Mouse (Mus musculus) ES-E14 (cell line): ENCODE measurements around the gene Scgb3a1. TPM values are rescaled to one million over a fixed set of nuclear protein-coding genes. Genes with fewer than 3 reads are reported as not detected.

Experiments used
- DNase-seq: peaks from one replicate; pipeline ENCODE4 v3.0.0-alpha.2; 2013; ENCODE audit warnings: low read depth, low spot score
- H3K27ac ChIP-seq: 2 replicates; pipeline ENCODE4 v1.5.1; 2012; ENCODE audit warnings: low read depth, mild to moderate bottlenecking, low read length, moderate library complexity, mixed read lengths; ENCODE audit not compliant: poor library complexity, insufficient read depth, severe bottlenecking
- H3K36me3 ChIP-seq: 2 replicates; pipeline ENCODE4 v1.6.1; 2012; ENCODE audit warnings: mild to moderate bottlenecking, low read length, moderate library complexity, mixed read lengths; ENCODE audit not compliant: control insufficient read depth, poor library complexity, insufficient read depth, severe bottlenecking
- H3K4me1 ChIP-seq, 2 experiments: fragments of 150-350 bp in 1 of 2; sonication (generic) in 1 of 2; 2 replicates each; pipeline ENCODE4 v1.6.1; 2012; ENCODE audit warnings: low read length in 2 of 2, mild to moderate bottlenecking in 1 of 2, mixed read lengths in 1 of 2; ENCODE audit not compliant: control insufficient read depth in 2 of 2, insufficient read depth in 2 of 2, poor library complexity in 1 of 2
- H3K4me3 ChIP-seq, 2 experiments: fragments of 150-350 bp in 1 of 2; sonication (generic) in 1 of 2; 2 replicates each; pipeline ENCODE4 v1.5.1; 2012; ENCODE audit warnings: low read length in 2 of 2, low read depth in 1 of 2, mild to moderate bottlenecking in 1 of 2, mixed read lengths in 1 of 2; ENCODE audit not compliant: insufficient read depth in 1 of 2, poor library complexity in 1 of 2, severe bottlenecking in 1 of 2
- H3K9ac ChIP-seq: 2 replicates; pipeline ENCODE4 v1.6.1; 2012; ENCODE audit warnings: low read depth, mild to moderate bottlenecking, low read length, mixed read lengths; ENCODE audit not compliant: poor library complexity, insufficient read depth, severe bottlenecking
- H3K9me3 ChIP-seq: fragments of 150-350 bp; sonication (generic); 2 replicates; pipeline ENCODE4 v1.6.1; 2012; ENCODE audit warnings: low read depth, mild to moderate bottlenecking, low read length; ENCODE audit not compliant: control insufficient read depth, insufficient read depth
- CHD2 ChIP-seq: IDR thresholded peaks from 2 replicates; pipeline ENCODE4 v1.6.1; 2014; ENCODE audit warnings: mild to moderate bottlenecking, low read depth, low read length, inconsistent platforms
- HCFC1 ChIP-seq: IDR thresholded peaks from 2 replicates; pipeline ENCODE4 v1.6.1; 2012; ENCODE audit warnings: low read length, inconsistent platforms, borderline replicate concordance; ENCODE audit not compliant: insufficient read depth
- MAFK ChIP-seq: IDR thresholded peaks from 2 replicates; pipeline ENCODE4 v1.6.1; 2014; ENCODE audit warnings: mild to moderate bottlenecking, low read depth, low read length, inconsistent platforms; ENCODE audit not compliant: insufficient read depth
- ZC3H11A ChIP-seq: IDR thresholded peaks from 2 replicates; pipeline ENCODE4 v1.6.1; 2012; ENCODE audit warnings: low read depth, mild to moderate bottlenecking, inconsistent platforms, low read length, borderline replicate concordance
- ZNF384 ChIP-seq: IDR thresholded peaks from 2 replicates; pipeline ENCODE4 v1.6.1; 2012; ENCODE audit warnings: low read depth, low read length, inconsistent platforms
- in situ Hi-C, 2 experiments: fragments of 600-800 bp; cut with MboI; formaldehyde crosslinking; loops; one replicate each; pipeline ENCODE4 v1.15.1; 2025; ENCODE audit warnings: low sequenced_read_pairs in 2 of 2, inconsistent platforms in 1 of 2; ENCODE audit not compliant: unreplicated experiment in 2 of 2
- total RNA-seq: library from RNA; depleted of rRNA; stranded (reverse); fragments of 300-350 nt; gene quantifications from 2 replicates; pipeline ENCODE4 v1.2.3, GENCODE M21; 2012

Gene Scgb3a1
- total RNA-seq, 1 experiment, result 1.6 TPM

- H3K4me3 ChIP-seq, result peak overlapping the region; percentile 1 to 15; a peak in 2 of 4 replicates
- in situ Hi-C loops, result no loop called here
- peak overlapping the region; percentile 4; the same call in 1 of the 2 replicates for H3K9ac ChIP-seq
- no peaks in the 10 kb centered on the region for H3K9me3 ChIP-seq
- peaks cover 4 to 21% of the 10 kb centered on the region in 2 experiments; a peak in 3 of 4 replicates for H3K4me1 ChIP-seq
- TF ChIP-seq CHD2 (no peak), HCFC1 (no peak), ZNF384 (no peak), ZC3H11A (no peak), MAFK (no peak)
- H3K36me3 ChIP-seq, result peaks cover 1% of the 10 kb centered on the region; the same call in 1 of the 2 replicates
- peak overlapping the region; percentile 19 for H3K27ac ChIP-seq
- no peak for DNase-seq
Observed at GRCm38 (mm10) chr11:49659470-49659799, 4.0 kb upstream of the Scgb3a1 start.

GRCm38 (mm10) chr11:49662292-49662780 lies 1.1 kb upstream of the Scgb3a1 start:
- no peaks in the 10 kb centered on the region for H3K9me3 ChIP-seq
- peaks cover 4 to 21% of the 10 kb centered on the region in 2 experiments; a peak in 3 of 4 replicates for H3K4me1 ChIP-seq
- H3K27ac ChIP-seq, result no peak overlapping the region
- no peak overlapping the region for H3K9ac ChIP-seq
- TF ChIP-seq MAFK, result no peak
- no peak for TF ChIP-seq ZC3H11A
- no peak for TF ChIP-seq ZNF384
- no peak for TF ChIP-seq CHD2
- no peak for TF ChIP-seq HCFC1
- in situ Hi-C loops, result no loop called here
- peaks cover 2% of the 10 kb centered on the region; the same call in 1 of the 2 replicates for H3K36me3 ChIP-seq
- H3K4me3 ChIP-seq, result no peak overlapping the region
- no peak for DNase-seq

GRCm38 (mm10) chr11:49664262-49665140 lies 1.1 kb downstream of the Scgb3a1 start:
- no peak overlapping the region for H3K27ac ChIP-seq
- H3K4me1 ChIP-seq, result peaks cover 3 to 10% of the 10 kb centered on the region in 2 experiments; a peak in 2 of 4 replicates
- no peak overlapping the region for H3K9ac ChIP-seq
- in situ Hi-C loops, result no loop called here
- no peak for DNase-seq
- H3K4me3 ChIP-seq, result no peak overlapping the region
- H3K36me3 ChIP-seq, result peaks cover 2% of the 10 kb centered on the region
- H3K9me3 ChIP-seq, result no peaks in the 10 kb centered on the region
- TF ChIP-seq CHD2 (no peak), ZNF384 (no peak), ZC3H11A (no peak), HCFC1 (no peak), MAFK (no peak)

- no peaks in the 10 kb centered on the region for H3K9me3 ChIP-seq
- H3K9ac ChIP-seq, result no peak overlapping the region
- no peak overlapping the region for H3K27ac ChIP-seq
- peaks cover 2% of the 10 kb centered on the region for H3K36me3 ChIP-seq
- in situ Hi-C loops, result no loop called here
- no peak overlapping the region for H3K4me3 ChIP-seq
- DNase-seq, result no peak
- H3K4me1 ChIP-seq, result peaks cover 0 to 4% of the 10 kb centered on the region in 2 experiments; a peak in 2 of 4 replicates
- TF ChIP-seq ZC3H11A, result no peak
- TF ChIP-seq ZNF384, result no peak
- no peak for TF ChIP-seq CHD2
- no peak for TF ChIP-seq MAFK
- TF ChIP-seq HCFC1, result no peak
Observed at GRCm38 (mm10) chr11:49665462-49665861, 2.1 kb downstream of the Scgb3a1 start.
